Comparison of ENCODE assay signal across 8 mouse cellular contexts in the genomic region with DNA sequence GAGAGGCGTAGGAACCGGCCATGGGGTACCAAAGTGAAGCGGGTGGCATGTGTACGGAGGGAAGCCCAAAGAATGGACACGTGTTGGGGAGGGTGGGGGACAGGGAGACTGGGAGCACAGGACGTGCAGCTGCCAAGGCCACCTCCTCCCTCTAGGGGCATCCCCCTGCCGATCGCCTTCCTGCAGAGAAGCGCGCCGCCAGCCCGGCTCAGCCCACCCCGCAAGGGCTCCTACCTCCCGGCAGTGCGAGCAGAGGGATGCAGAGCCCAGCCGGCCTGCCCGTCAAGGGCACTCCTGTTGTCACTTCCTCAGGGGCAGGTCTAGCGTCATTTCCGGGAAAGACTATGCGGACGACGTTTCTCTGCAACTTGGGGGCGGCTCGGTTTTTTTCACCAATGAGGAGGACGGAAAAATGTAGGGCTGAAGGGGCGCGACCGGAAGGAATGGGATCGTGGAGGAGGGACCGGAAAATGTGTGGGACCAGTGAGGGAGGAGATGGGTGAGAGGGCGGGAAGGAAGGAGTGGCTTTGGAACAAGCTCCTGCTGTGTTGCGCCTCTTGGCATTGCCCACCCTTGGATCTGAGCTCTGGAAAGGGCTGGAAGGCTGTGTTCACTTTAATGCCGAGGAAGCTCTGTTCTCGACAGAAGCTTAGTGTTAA. TPM values are rescaled to one million over a fixed set of nuclear protein-coding genes. Genes with fewer than 3 reads are reported as not detected.
DNase-seq lines count a peak whose midpoint lies in the region; ATAC-seq and TF ChIP-seq lines count a peak whose summit lies in the region.

TSS of gene Txn2 (minus strand) at position 334 of the 659 bp plus-strand sequence.

- H3K9ac ChIP-seq in hindbrain, postnatal 0 days (replicated peaks; ENCODE audit: low read length) = peak within 1 kb of the TSS; percentile 84

- H3K36me3 ChIP-seq in hindbrain, postnatal 0 days (ENCODE audit: insufficient read depth, low read length) = peaks cover 12% of the 10 kb centered on the region

- H3K27ac ChIP-seq in gastrocnemius, adult 2 months = peak within 1 kb of the TSS; percentile 100
- peak within 1 kb of the TSS; percentile 98 for H3K27ac ChIP-seq in hindbrain, postnatal 0 days
- H3K27ac ChIP-seq in left cerebral cortex, adult 2 months = peak within 1 kb of the TSS; percentile 98

- peak; percentile 99 for DNase-seq in ZHBTc4 (ENCODE audit: low read depth, low spot score)
- peak; percentile 97 for DNase-seq in gastrocnemius, adult 2 months
- DNase-seq in hindbrain, postnatal 0 days (ENCODE audit: low spot score) = peak; percentile 99
- peak; percentile 94 to 97 for DNase-seq in left cerebral cortex, adult 2 months (ENCODE audit: extremely low spot score in 1 of 2, low spot score in 2 of 2)
- DNase-seq in right cerebral cortex, adult 2 months (ENCODE audit: low spot score in 2 of 2) = peak; percentile 97 to 98
- DNase-seq in urinary bladder, postnatal 14 days (ENCODE audit: low spot score) = peak; percentile 97

- 0 out of 2 replicates have a peak, but pooled peaks have one; percentile 5 for TF ChIP-seq CTCF in gastrocnemius, adult 2 months (IDR thresholded peaks at IDR 0.05)
- peak; percentile 45 for TF ChIP-seq CTCF in hindbrain, postnatal 0 days (IDR thresholded peaks at IDR 0.05; ENCODE audit: low read depth)
- peak; percentile 3 for TF ChIP-seq CTCF in left cerebral cortex, adult 2 months (IDR thresholded peaks at IDR 0.05)

- ATAC-seq in common myeloid progenitor, adult 5-6 weeks (replicated peaks; ENCODE audit: low read depth, poor library complexity, severe bottlenecking) = peak; percentile 86
- ATAC-seq in hindbrain, postnatal 0 days = peak; percentile 97
- peak; percentile 82 for ATAC-seq in megakaryocyte, adult 5-6 weeks (ENCODE audit: poor library complexity, severe bottlenecking)

- H3K4me3 ChIP-seq in gastrocnemius, adult 2 months = peak within 1 kb of the TSS; percentile 83
- peak within 1 kb of the TSS; percentile 79 for H3K4me3 ChIP-seq in hindbrain, postnatal 0 days (ENCODE audit: low read length)
- H3K4me3 ChIP-seq in left cerebral cortex, adult 2 months = peak within 1 kb of the TSS; percentile 69

- intact Hi-C loops in gastrocnemius, adult 2 months (cut with DNase I) = no loop called here
- intact Hi-C loops in left cerebral cortex, adult 2 months (cut with DNase I) = no loop called here

- H3K4me2 ChIP-seq in hindbrain, postnatal 0 days (ENCODE audit: low read depth, low read length) = peak within 1 kb of the TSS; percentile 84

- H3K27me3 ChIP-seq in hindbrain, postnatal 0 days (ENCODE audit: insufficient read depth, low read length) = no peaks in the 10 kb centered on the region

- H3K4me1 ChIP-seq in hindbrain, postnatal 0 days (ENCODE audit: insufficient read depth, low read length) = peaks cover 16% of the 10 kb centered on the region

- under 1% methylated on average over 33 of the region's 34 CpGs for WGBS in hindbrain, postnatal 0 days

- H3K9me3 ChIP-seq in hindbrain, postnatal 0 days (ENCODE audit: low read length) = no peaks in the 10 kb centered on the region

RNA-seq across cellular contexts. Expression of gene Txn2, which starts in this region (rescaled TPM):
- 47.2 and 65.4 TPM in 2 replicates for total RNA-seq in common myeloid progenitor, adult 5-6 weeks (2017)
- 100 to 1,000 TPM; 189 to 247 TPM for total RNA-seq in gastrocnemius, adult 2 months (2021)
- total RNA-seq in hindbrain, postnatal 0 days (2014; rRNA removed) = 46.4 and 52.5 TPM in 2 replicates
- polyA plus RNA-seq in hindbrain, postnatal 0 days (2015; fragmentation: Nextera tagmentation; extraction: Ambion mirVana) = 212 and 215 TPM in 2 replicates
- 100 to 1,000 TPM; 139 to 143 TPM for total RNA-seq in left cerebral cortex, adult 2 months (2021)
- total RNA-seq in megakaryocyte, adult 5-6 weeks (2015) = 162 and 187 TPM in 2 replicates
- 23.2 and 39.4 TPM in 2 replicates for total RNA-seq in megakaryocyte, adult 5-6 weeks (2017)

Comparison
In these comparisons a context has a peak if more than half of its experiments do, and no peak if none do; other contexts are left out.
1. Peak in every context shown above with its lines: DNase-seq, ATAC-seq, H3K4me3 ChIP-seq and H3K27ac ChIP-seq.